Mouse (Mus musculus): Measurements from ENCODE around the gene Bhmt2. TPM values are rescaled to one million over a fixed set of nuclear protein-coding genes. Genes with fewer than 3 reads are reported as not detected.
A peak's percentile ranks its signal among the peaks of the same experiment; 100 is the strongest.

The Bhmt2 gene
- polyA plus RNA-seq (2015; fragmentation: Nextera tagmentation; extraction: Ambion mirVana) = 0.09 and 0.13 TPM in 2 replicates

GRCm38 (mm10) chr13:93674131-93674561 is at the start of gene Bhmt2, which contains the start of gene Dmgdh:
Gene Bhmt2, minus strand, starts transcription at chr13:93674302.
Gene Dmgdh, plus strand, starts transcription at chr13:93674433.
- 7% methylated on average over 31 of the region's 31 CpGs for WGBS
- H3K27ac ChIP-seq = no peak within 1 kb of the TSS
- 0 out of 2 replicates have a peak within 1 kb of the TSS, but pooled peaks have one; percentile 15 for H3K4me3 ChIP-seq
- ATAC-seq (ENCODE audit: low FRiP score) = no peak
- no peaks in the 10 kb centered on the region for H3K9me3 ChIP-seq
- peak within 1 kb of the TSS; percentile 33 for H3K4me2 ChIP-seq
- H3K4me1 ChIP-seq (replicated peaks) = no peaks in the 10 kb centered on the region
- H3K9ac ChIP-seq = no peak within 1 kb of the TSS
- no peaks in the 10 kb centered on the region for H3K36me3 ChIP-seq
- H3K27me3 ChIP-seq = peaks cover 17% of the 10 kb centered on the region

- Histone ChIP-seq H3K9ac (no peak overlapping the region), H3K27ac (no peak overlapping the region), H3K9me3 (no peaks in the 10 kb centered on the region), H3K27me3 (no peaks in the 10 kb centered on the region), H3K4me2 (no peak overlapping the region), H3K4me1 (replicated peaks) (no peaks in the 10 kb centered on the region), H3K36me3 (no peaks in the 10 kb centered on the region), H3K4me3 (no peak overlapping the region)
- 94% methylated on average over 3 of the region's 3 CpGs for WGBS
- peak; percentile 24; the same call in 1 of the 2 replicates for ATAC-seq (ENCODE audit: low FRiP score)
Measured at GRCm38 (mm10) chr13:93723455-93723854, 49.4 kb upstream of the Bhmt2 start.

GRCm38 (mm10) chr13:93721916-93722315 is 47.8 kb upstream of the Bhmt2 start:
- Histone ChIP-seq H3K9ac (no peak overlapping the region), H3K4me2 (no peak overlapping the region)
- WGBS = 87% methylated on average over 4 of the region's 4 CpGs

GRCm38 (mm10) chr13:93718948-93719347 is 44.8 kb upstream of the Bhmt2 start:
- Histone ChIP-seq H3K36me3 (no peaks in the 10 kb centered on the region), H3K9ac (no peak overlapping the region), H3K4me3 (no peak overlapping the region), H3K9me3 (no peaks in the 10 kb centered on the region), H3K27ac (no peak overlapping the region), H3K4me2 (no peak overlapping the region), H3K4me1 (replicated peaks) (no peaks in the 10 kb centered on the region), H3K27me3 (no peaks in the 10 kb centered on the region)
- WGBS = 5% methylated on average over 7 of the region's 7 CpGs
- ATAC-seq (ENCODE audit: low FRiP score) = no peak

More at GRCm38 (mm10) chr13:93721916-93722315, 47.8 kb upstream of the Bhmt2 start:
- ATAC-seq (ENCODE audit: low FRiP score) = no peak
- no peaks in the 10 kb centered on the region for H3K36me3 ChIP-seq
- H3K4me1 ChIP-seq (replicated peaks) = no peaks in the 10 kb centered on the region
- no peak overlapping the region for H3K4me3 ChIP-seq
- no peaks in the 10 kb centered on the region for H3K27me3 ChIP-seq
- no peak overlapping the region for H3K27ac ChIP-seq
- H3K9me3 ChIP-seq = no peaks in the 10 kb centered on the region

GRCm38 (mm10) chr13:93717113-93717512 is 43.0 kb upstream of the Bhmt2 start:
- WGBS = 43% methylated on average over 7 of the region's 7 CpGs
- H3K27me3 ChIP-seq = no peaks in the 10 kb centered on the region
- no peak for ATAC-seq (ENCODE audit: low FRiP score)
- H3K9me3 ChIP-seq = no peaks in the 10 kb centered on the region
- peak overlapping the region; percentile 6; the same call in 1 of the 2 replicates for H3K9ac ChIP-seq
- no peak overlapping the region for H3K27ac ChIP-seq
- H3K4me3 ChIP-seq = no peak overlapping the region
- no peaks in the 10 kb centered on the region for H3K36me3 ChIP-seq
- no peaks in the 10 kb centered on the region for H3K4me1 ChIP-seq (replicated peaks)
- H3K4me2 ChIP-seq = no peak overlapping the region

- no peaks in the 10 kb centered on the region for H3K9me3 ChIP-seq
- WGBS = 91% methylated on average over 3 of the region's 3 CpGs
- no peaks in the 10 kb centered on the region for H3K36me3 ChIP-seq
- H3K9ac ChIP-seq = no peak overlapping the region
- no peaks in the 10 kb centered on the region for H3K4me1 ChIP-seq (replicated peaks)
- no peaks in the 10 kb centered on the region for H3K27me3 ChIP-seq
- H3K4me3 ChIP-seq = no peak overlapping the region
- no peak for ATAC-seq (ENCODE audit: low FRiP score)
- H3K27ac ChIP-seq = no peak overlapping the region
- no peak overlapping the region for H3K4me2 ChIP-seq
Measured at GRCm38 (mm10) chr13:93713826-93714225, 39.7 kb upstream of the Bhmt2 start.

GRCm38 (mm10) chr13:93712362-93712761 is 38.3 kb upstream of the Bhmt2 start:
- H3K9ac ChIP-seq = no peak overlapping the region
- no peak for ATAC-seq (ENCODE audit: low FRiP score)
- H3K9me3 ChIP-seq = no peaks in the 10 kb centered on the region
- no peaks in the 10 kb centered on the region for H3K27me3 ChIP-seq
- H3K4me2 ChIP-seq = no peak overlapping the region
- 91% methylated on average over 4 of the region's 4 CpGs for WGBS
- H3K4me3 ChIP-seq = no peak overlapping the region
- no peak overlapping the region for H3K27ac ChIP-seq
- H3K36me3 ChIP-seq = no peaks in the 10 kb centered on the region
- H3K4me1 ChIP-seq (replicated peaks) = no peaks in the 10 kb centered on the region

- no peaks in the 10 kb centered on the region for H3K27me3 ChIP-seq
- no peak overlapping the region for H3K4me2 ChIP-seq
- H3K9me3 ChIP-seq = no peaks in the 10 kb centered on the region
- H3K9ac ChIP-seq = no peak overlapping the region
- no peak overlapping the region for H3K27ac ChIP-seq
- no peaks in the 10 kb centered on the region for H3K36me3 ChIP-seq
- no peaks in the 10 kb centered on the region for H3K4me1 ChIP-seq (replicated peaks)
- 92% methylated on average over 4 of the region's 4 CpGs for WGBS
- ATAC-seq (ENCODE audit: low FRiP score) = no peak
- H3K4me3 ChIP-seq = no peak overlapping the region
Measured at GRCm38 (mm10) chr13:93711226-93711625, 37.1 kb upstream of the Bhmt2 start.

- 91% methylated on average over 4 of the region's 4 CpGs for WGBS
- H3K4me3 ChIP-seq = no peak overlapping the region
- H3K9me3 ChIP-seq = no peaks in the 10 kb centered on the region
- H3K27ac ChIP-seq = no peak overlapping the region
- no peak for ATAC-seq (ENCODE audit: low FRiP score)
- H3K9ac ChIP-seq = no peak overlapping the region
- no peaks in the 10 kb centered on the region for H3K27me3 ChIP-seq
- H3K36me3 ChIP-seq = no peaks in the 10 kb centered on the region
- H3K4me2 ChIP-seq = no peak overlapping the region
- no peaks in the 10 kb centered on the region for H3K4me1 ChIP-seq (replicated peaks)
Measured at GRCm38 (mm10) chr13:93710325-93710724, 36.2 kb upstream of the Bhmt2 start.

- no peak overlapping the region for H3K9ac ChIP-seq
- no peak overlapping the region for H3K4me2 ChIP-seq
- no peaks in the 10 kb centered on the region for H3K4me1 ChIP-seq (replicated peaks)
- no peak overlapping the region for H3K4me3 ChIP-seq
- H3K9me3 ChIP-seq = no peaks in the 10 kb centered on the region
- WGBS = 86% methylated on average over 4 of the region's 4 CpGs
- no peak overlapping the region for H3K27ac ChIP-seq
- no peak for ATAC-seq (ENCODE audit: low FRiP score)
- no peaks in the 10 kb centered on the region for H3K36me3 ChIP-seq
- no peaks in the 10 kb centered on the region for H3K27me3 ChIP-seq
Measured at GRCm38 (mm10) chr13:93707271-93707670, 33.2 kb upstream of the Bhmt2 start.

- 85% methylated on average over 4 of the region's 4 CpGs for WGBS
- Histone ChIP-seq H3K9me3 (no peaks in the 10 kb centered on the region), H3K27me3 (no peaks in the 10 kb centered on the region)
Measured at GRCm38 (mm10) chr13:93705697-93706096, 31.6 kb upstream of the Bhmt2 start.

GRCm38 (mm10) chr13:93698866-93699265 is 24.8 kb upstream of the Bhmt2 start:
- Histone ChIP-seq H3K9me3 (no peaks in the 10 kb centered on the region), H3K27me3 (no peaks in the 10 kb centered on the region), H3K9ac (no peak overlapping the region), H3K4me2 (no peak overlapping the region), H3K4me1 (replicated peaks) (no peaks in the 10 kb centered on the region), H3K36me3 (no peaks in the 10 kb centered on the region), H3K4me3 (no peak overlapping the region), H3K27ac (no peak overlapping the region)
- 79% methylated on average over 6 of the region's 6 CpGs for WGBS
- no peak for ATAC-seq (ENCODE audit: low FRiP score)

More at GRCm38 (mm10) chr13:93705697-93706096, 31.6 kb upstream of the Bhmt2 start:
- H3K4me2 ChIP-seq = no peak overlapping the region
- no peaks in the 10 kb centered on the region for H3K36me3 ChIP-seq
- H3K4me1 ChIP-seq (replicated peaks) = no peaks in the 10 kb centered on the region
- H3K4me3 ChIP-seq = no peak overlapping the region
- ATAC-seq (ENCODE audit: low FRiP score) = no peak
- no peak overlapping the region for H3K27ac ChIP-seq
- H3K9ac ChIP-seq = no peak overlapping the region

GRCm38 (mm10) chr13:93690821-93691220 is 16.7 kb upstream of the Bhmt2 start:
- Histone ChIP-seq H3K27ac (no peak overlapping the region), H3K9me3 (no peaks in the 10 kb centered on the region), H3K4me1 (replicated peaks) (no peaks in the 10 kb centered on the region), H3K4me3 (no peak overlapping the region), H3K27me3 (no peaks in the 10 kb centered on the region), H3K9ac (no peak overlapping the region), H3K4me2 (no peak overlapping the region), H3K36me3 (no peaks in the 10 kb centered on the region)
- ATAC-seq (ENCODE audit: low FRiP score) = no peak
- 91% methylated on average over 1 of the region's 1 CpGs for WGBS

Measured in hindbrain, embryonic 13.5 days (tissue).